Mouse (Mus musculus): ENCODE data around the gene Tiam2. TPM values are rescaled to one million over a fixed set of nuclear protein-coding genes. Genes with fewer than 3 reads are reported as not detected.

The Tiam2 gene
- polyA plus RNA-seq, 1 experiment from 2014 or later = 12.0 TPM

DNA sequence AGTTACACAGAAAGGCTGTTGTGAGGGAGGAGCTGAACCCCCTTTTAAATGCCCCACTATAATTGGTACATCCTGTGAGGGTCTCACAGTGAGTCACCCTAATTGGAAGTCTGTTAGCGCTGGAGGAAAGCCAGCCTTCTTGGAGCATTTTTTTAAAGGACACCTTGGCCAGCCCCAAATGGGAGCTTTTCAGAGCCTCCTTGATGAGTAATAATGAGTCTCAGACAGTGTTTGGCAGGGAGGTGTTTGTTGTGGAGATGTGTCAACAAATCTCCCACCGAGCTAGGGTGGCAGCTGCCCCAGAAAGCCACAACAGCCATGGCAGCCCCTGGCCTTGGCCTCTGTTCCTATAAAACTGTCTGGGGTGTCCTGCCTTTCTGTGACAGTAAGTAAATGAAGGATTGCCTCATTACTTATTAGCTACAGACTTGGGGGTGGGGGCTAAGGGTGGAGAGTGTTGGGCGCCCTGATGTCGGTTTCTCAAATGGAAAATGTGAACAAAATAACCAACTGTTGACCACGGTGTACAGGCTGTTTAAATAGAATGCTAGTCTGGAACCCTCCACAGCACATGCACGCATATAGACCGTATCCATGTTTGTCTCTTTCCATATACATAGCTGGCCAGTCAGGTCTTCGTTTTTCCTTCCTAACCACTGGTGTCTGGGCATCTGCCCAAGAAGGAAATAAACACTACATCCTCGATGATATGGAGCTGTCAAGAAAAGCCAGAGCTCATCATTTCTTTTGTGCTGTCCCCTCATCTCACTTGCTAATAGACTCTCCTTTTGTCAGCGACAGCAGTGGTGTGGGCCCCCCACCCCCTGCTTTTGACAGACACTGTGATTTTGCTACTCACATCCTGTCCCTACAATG, 116.4 kb downstream of the Tiam2 start:
- Histone ChIP-seq H3K4me2 (replicated peaks) (no peak overlapping the region), H3K9me3 (replicated peaks) (no peaks in the 10 kb centered on the region), H3K4me3 (no peak overlapping the region), H3K4me1 (peaks cover 7% of the 10 kb centered on the region; the same call in 1 of the 2 replicates), H3K27ac (no peak overlapping the region), H3K9ac (no peak overlapping the region), H3K36me3 (no peaks in the 10 kb centered on the region), H3K27me3 (no peaks in the 10 kb centered on the region)
- 71% methylated on average over 10 of the region's 10 CpGs for WGBS
- ATAC-seq (ENCODE audit: low FRiP score) = peak; percentile 56

GRCm38 (mm10) chr17:3446191-3446950, 120.0 kb downstream of the Tiam2 start:
- no peaks in the 10 kb centered on the region for H3K27me3 ChIP-seq
- H3K4me2 ChIP-seq (replicated peaks) = no peak overlapping the region
- H3K36me3 ChIP-seq = no peaks in the 10 kb centered on the region
- ATAC-seq (ENCODE audit: low FRiP score) = no peak
- no peak overlapping the region for H3K9ac ChIP-seq
- peaks cover 7% of the 10 kb centered on the region; the same call in 1 of the 2 replicates for H3K4me1 ChIP-seq
- WGBS = 66% methylated on average over 8 of the region's 8 CpGs
- H3K27ac ChIP-seq = no peak overlapping the region
- H3K4me3 ChIP-seq = no peak overlapping the region
- no peaks in the 10 kb centered on the region for H3K9me3 ChIP-seq (replicated peaks)

DNA sequence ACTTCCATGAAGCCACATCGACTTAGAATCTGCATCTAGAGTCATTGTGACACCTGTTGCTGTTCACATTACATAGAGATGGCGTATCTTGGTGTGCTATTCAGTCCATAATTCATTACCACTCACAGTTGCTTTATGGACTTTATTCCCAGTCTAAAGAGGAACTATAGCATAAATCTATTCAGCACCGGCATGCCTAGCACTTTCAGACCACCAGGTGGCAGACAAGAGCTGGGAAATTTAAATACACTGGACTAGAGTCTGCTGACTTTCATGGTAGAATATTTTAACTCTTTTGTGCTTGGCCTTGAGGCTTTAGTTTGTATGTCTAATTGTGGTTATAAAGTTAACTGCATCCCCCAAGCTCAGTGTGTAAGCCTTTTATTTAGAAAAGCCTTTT, 122.4 kb downstream of the Tiam2 start:
- no peak overlapping the region for H3K27ac ChIP-seq
- H3K4me2 ChIP-seq (replicated peaks) = no peak overlapping the region
- 32% methylated on average over 3 of the region's 3 CpGs for WGBS
- H3K9ac ChIP-seq = no peak overlapping the region
- H3K36me3 ChIP-seq = no peaks in the 10 kb centered on the region
- ATAC-seq (ENCODE audit: low FRiP score) = peak; percentile 63; the same call in 1 of the 2 replicates
- H3K4me1 ChIP-seq = no peaks in the 10 kb centered on the region
- H3K9me3 ChIP-seq (replicated peaks) = no peaks in the 10 kb centered on the region
- H3K4me3 ChIP-seq = no peak overlapping the region
- no peaks in the 10 kb centered on the region for H3K27me3 ChIP-seq

GRCm38 (mm10) chr17:3451077-3451476, 124.7 kb downstream of the Tiam2 start:
- ATAC-seq (ENCODE audit: low FRiP score) = no peak
- no peak overlapping the region for H3K4me3 ChIP-seq
- H3K9ac ChIP-seq = no peak overlapping the region
- no peaks in the 10 kb centered on the region for H3K36me3 ChIP-seq
- no peaks in the 10 kb centered on the region for H3K4me1 ChIP-seq
- no peaks in the 10 kb centered on the region for H3K9me3 ChIP-seq (replicated peaks)
- 70% methylated on average over 2 of the region's 2 CpGs for WGBS
- H3K27ac ChIP-seq = no peak overlapping the region
- H3K27me3 ChIP-seq = no peaks in the 10 kb centered on the region
- no peak overlapping the region for H3K4me2 ChIP-seq (replicated peaks)

- no peak overlapping the region for H3K9ac ChIP-seq
- no peak overlapping the region for H3K27ac ChIP-seq
- WGBS = 86% methylated on average over 12 of the region's 12 CpGs
- no peak overlapping the region for H3K4me3 ChIP-seq
- H3K27me3 ChIP-seq = no peaks in the 10 kb centered on the region
- no peak for ATAC-seq (ENCODE audit: low FRiP score)
- H3K4me2 ChIP-seq (replicated peaks) = no peak overlapping the region
- H3K9me3 ChIP-seq (replicated peaks) = no peaks in the 10 kb centered on the region
- H3K36me3 ChIP-seq = no peaks in the 10 kb centered on the region
- no peaks in the 10 kb centered on the region for H3K4me1 ChIP-seq
Measured at GRCm38 (mm10) chr17:3452571-3453311, 126.4 kb downstream of the Tiam2 start.

GRCm38 (mm10) chr17:3453946-3454345, 127.6 kb downstream of the Tiam2 start:
- Histone ChIP-seq H3K27ac (no peak overlapping the region), H3K9ac (no peak overlapping the region), H3K27me3 (no peaks in the 10 kb centered on the region), H3K9me3 (replicated peaks) (no peaks in the 10 kb centered on the region), H3K4me2 (replicated peaks) (no peak overlapping the region), H3K4me1 (no peaks in the 10 kb centered on the region), H3K36me3 (no peaks in the 10 kb centered on the region), H3K4me3 (no peak overlapping the region)
- no peak for ATAC-seq (ENCODE audit: low FRiP score)
- WGBS = 33% methylated on average over 10 of the region's 10 CpGs

GRCm38 (mm10) chr17:3454850-3455249, 128.5 kb downstream of the Tiam2 start:
- Histone ChIP-seq H3K9me3 (replicated peaks) (no peaks in the 10 kb centered on the region), H3K27ac (no peak overlapping the region), H3K4me3 (no peak overlapping the region), H3K36me3 (no peaks in the 10 kb centered on the region), H3K27me3 (no peaks in the 10 kb centered on the region), H3K4me2 (replicated peaks) (no peak overlapping the region), H3K9ac (no peak overlapping the region), H3K4me1 (no peaks in the 10 kb centered on the region)
- no peak for ATAC-seq (ENCODE audit: low FRiP score)
- WGBS = 90% methylated on average over 9 of the region's 9 CpGs

GRCm38 (mm10) chr17:3457914-3458681, 131.7 kb downstream of the Tiam2 start:
- no peak for ATAC-seq (ENCODE audit: low FRiP score)
- no peaks in the 10 kb centered on the region for H3K4me1 ChIP-seq
- 59% methylated on average over 2 of the region's 2 CpGs for WGBS
- no peak overlapping the region for H3K9ac ChIP-seq
- H3K36me3 ChIP-seq = no peaks in the 10 kb centered on the region
- no peak overlapping the region for H3K4me2 ChIP-seq (replicated peaks)
- H3K27me3 ChIP-seq = no peaks in the 10 kb centered on the region
- H3K27ac ChIP-seq = no peak overlapping the region
- no peaks in the 10 kb centered on the region for H3K9me3 ChIP-seq (replicated peaks)
- no peak overlapping the region for H3K4me3 ChIP-seq

DNA sequence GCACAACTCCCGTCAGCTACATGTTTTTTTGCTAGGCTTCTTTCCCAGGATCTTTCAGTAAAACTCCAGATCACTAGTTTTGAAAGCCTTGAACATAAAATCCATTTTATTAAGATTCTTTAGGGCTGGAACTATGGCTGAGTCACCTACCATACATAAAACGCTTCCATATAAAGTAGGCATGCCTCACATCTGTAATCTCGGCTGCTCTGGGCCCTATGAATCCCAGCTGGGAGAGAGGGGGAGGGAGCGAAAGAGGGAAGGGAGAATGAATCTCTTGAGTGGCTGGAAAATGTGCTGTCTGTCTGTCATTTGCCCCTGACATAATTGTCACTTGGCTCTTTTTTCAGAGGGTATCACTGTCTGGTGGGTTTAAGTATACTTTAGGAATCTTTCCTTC, 139.5 kb downstream of the Tiam2 start:
- WGBS = 72% methylated on average over 4 of the region's 4 CpGs
- no peak overlapping the region for H3K4me2 ChIP-seq (replicated peaks)
- no peaks in the 10 kb centered on the region for H3K36me3 ChIP-seq
- no peak overlapping the region for H3K4me3 ChIP-seq
- H3K4me1 ChIP-seq = peaks cover 9% of the 10 kb centered on the region; the same call in 1 of the 2 replicates
- no peaks in the 10 kb centered on the region for H3K27me3 ChIP-seq
- no peaks in the 10 kb centered on the region for H3K9me3 ChIP-seq (replicated peaks)
- H3K27ac ChIP-seq = no peak overlapping the region
- ATAC-seq (ENCODE audit: low FRiP score) = no peak
- H3K9ac ChIP-seq = no peak overlapping the region

- Histone ChIP-seq H3K4me3 (no peak overlapping the region), H3K4me1 (peaks cover 9% of the 10 kb centered on the region; the same call in 1 of the 2 replicates), H3K36me3 (no peaks in the 10 kb centered on the region), H3K9ac (no peak overlapping the region), H3K9me3 (replicated peaks) (no peaks in the 10 kb centered on the region), H3K27me3 (no peaks in the 10 kb centered on the region), H3K27ac (no peak overlapping the region), H3K4me2 (replicated peaks) (no peak overlapping the region)
- over 99% methylated on average over 3 of the region's 3 CpGs for WGBS
- no peak for ATAC-seq (ENCODE audit: low FRiP score)
Measured at GRCm38 (mm10) chr17:3466681-3467080, 140.3 kb downstream of the Tiam2 start.

DNA sequence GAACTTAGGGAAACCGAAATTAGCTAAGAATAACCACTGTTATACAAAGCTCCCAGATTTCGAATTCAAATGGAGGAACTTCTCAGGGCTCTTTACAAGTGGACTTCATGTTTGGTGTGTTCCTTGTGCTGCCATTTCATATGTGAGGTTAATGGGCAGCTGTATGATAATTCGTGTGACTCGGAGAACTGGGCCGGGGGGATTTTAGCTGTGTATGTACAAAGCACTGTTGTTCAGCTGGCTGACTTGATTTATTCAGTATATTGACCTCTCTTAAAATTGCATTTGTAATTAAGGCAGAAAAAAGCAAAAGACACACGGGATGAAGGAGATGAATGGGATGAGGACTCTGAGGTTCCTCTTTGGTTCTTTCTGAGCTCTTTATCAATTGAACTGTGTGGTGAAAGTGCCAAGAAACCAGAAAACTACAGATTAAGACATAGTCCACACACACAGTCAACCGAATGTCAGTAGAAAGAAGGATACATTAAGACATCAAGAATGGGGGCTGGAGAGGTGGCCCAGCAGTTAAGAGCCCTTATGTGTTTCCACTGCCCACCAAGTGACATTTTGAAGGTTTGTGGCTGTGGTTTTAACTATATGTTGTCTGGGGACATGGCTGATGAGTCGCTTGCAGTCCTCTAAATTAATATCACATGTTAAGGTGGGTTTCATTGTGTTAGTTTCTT, 141.4 kb downstream of the Tiam2 start:
- Histone ChIP-seq H3K36me3 (no peaks in the 10 kb centered on the region), H3K27ac (no peak overlapping the region), H3K9ac (no peak overlapping the region), H3K9me3 (replicated peaks) (no peaks in the 10 kb centered on the region), H3K4me3 (no peak overlapping the region), H3K27me3 (no peaks in the 10 kb centered on the region), H3K4me2 (replicated peaks) (no peak overlapping the region), H3K4me1 (peaks cover 9% of the 10 kb centered on the region; the same call in 1 of the 2 replicates)
- ATAC-seq (ENCODE audit: low FRiP score) = peak; percentile 54; the same call in 1 of the 2 replicates
- 59% methylated on average over 8 of the region's 8 CpGs for WGBS
